Mouse (Mus musculus) testis, adult 2 months (tissue): ENCODE results near the gene Pcnx2.

Source experiments
- CTCF ChIP-seq: fragments of 200-500 bp; IDR thresholded peaks from 2 replicates; pipeline ENCODE4 v1.5.1; 2012; ENCODE audit warnings: low read depth, mild to moderate bottlenecking, inconsistent platforms, low read length, moderate library complexity; ENCODE audit not compliant: control insufficient read depth, insufficient read depth, insufficient replicate concordance
- POLR2A ChIP-seq: fragments of 200-500 bp; IDR thresholded peaks from 2 replicates; pipeline ENCODE4 v1.6.1; 2012; ENCODE audit warnings: low read depth, mild to moderate bottlenecking, inconsistent platforms, low read length, moderate library complexity; ENCODE audit not compliant: control insufficient read depth

DNA sequence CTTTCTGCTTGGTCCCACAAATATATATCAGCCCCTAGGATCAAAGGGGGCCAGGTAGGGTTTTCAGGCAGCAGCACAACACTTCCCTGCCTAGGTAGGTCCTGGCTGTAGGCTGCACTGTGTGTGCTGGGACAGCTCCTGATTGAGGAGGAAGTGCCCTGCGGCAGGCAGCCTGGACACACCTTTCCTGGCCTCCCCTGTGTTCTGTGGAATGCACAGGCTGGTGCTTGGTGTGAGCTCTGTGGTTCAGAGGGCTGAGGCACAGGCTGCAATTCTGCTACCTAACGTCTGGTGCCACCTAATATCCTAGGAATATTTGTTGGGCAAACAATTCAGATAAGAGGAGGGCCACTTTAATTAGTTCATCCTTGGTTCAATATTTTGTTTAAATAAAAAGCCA is 156.3 kb downstream of the Pcnx2 start:
- TF ChIP-seq POLR2A (no peak), CTCF (no peak)
